Mouse (Mus musculus): ENCODE results near the gene Hoxd10. TPM values are rescaled to one million over a fixed set of nuclear protein-coding genes. Genes with fewer than 3 reads are reported as not detected.

Gene Hoxd10
- polyA plus RNA-seq, 1 experiment from 2014 or later, result not detected

- under 1% methylated on average over 55 of the region's 69 CpGs for WGBS
- Histone ChIP-seq H3K4me3 (ENCODE audit: low read depth, low read length) (peak overlapping the region; percentile 35), H3K9me3 (ENCODE audit: control insufficient read depth, low read length) (no peaks in the 10 kb centered on the region), H3K9ac (ENCODE audit: low read depth, low read length) (peak overlapping the region; percentile 44), H3K27ac (ENCODE audit: low read depth, low read length) (peak overlapping the region; percentile 42; the same call in 1 of the 2 replicates), H3K27me3 (ENCODE audit: control insufficient read depth, insufficient read depth, low read length) (peaks cover 83% of the 10 kb centered on the region), H3K4me2 (replicated peaks; ENCODE audit: low read depth, low read length) (peak overlapping the region; percentile 42), H3K36me3 (ENCODE audit: control insufficient read depth, insufficient read depth, low read length) (no peaks in the 10 kb centered on the region), H3K4me1 (replicated peaks; ENCODE audit: control insufficient read depth, insufficient read depth, low read length) (peaks cover 5% of the 10 kb centered on the region; the same call in 1 of the 2 replicates)
- DNase-seq (ENCODE audit: low spot score) (peak; percentile 80), ATAC-seq (ENCODE audit: low FRiP score) (no peak)
Measured at GRCm38 (mm10) chr2:74655821-74656631, 35.7 kb upstream of the Hoxd10 start.

DNA sequence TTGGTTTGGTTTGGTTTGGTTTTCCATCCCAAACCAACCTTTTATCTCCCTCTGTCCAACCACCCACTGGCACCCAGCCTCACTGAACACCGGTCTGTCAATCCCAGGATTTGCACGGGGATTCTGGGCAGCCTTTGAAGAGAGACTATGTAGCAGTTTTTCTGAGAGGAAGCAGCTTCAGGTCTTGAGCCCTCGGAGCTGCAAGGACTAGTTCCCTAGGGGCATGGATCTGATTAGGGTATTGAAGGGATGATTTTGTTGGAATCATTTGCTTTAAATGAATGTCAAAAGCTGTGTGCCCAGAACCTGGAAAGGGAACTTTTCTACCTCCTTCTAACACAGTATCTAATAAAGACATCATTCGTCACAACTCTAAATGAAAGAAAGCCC lies 35.1 kb upstream of the Hoxd10 start:
- Histone ChIP-seq H3K9me3 (ENCODE audit: control insufficient read depth, low read length) (no peaks in the 10 kb centered on the region), H3K27ac (ENCODE audit: low read depth, low read length) (0 out of 2 replicates have a peak overlapping the region, but pooled peaks have one; percentile 42), H3K4me3 (ENCODE audit: low read depth, low read length) (peak overlapping the region; percentile 8), H3K36me3 (ENCODE audit: control insufficient read depth, insufficient read depth, low read length) (no peaks in the 10 kb centered on the region), H3K4me2 (replicated peaks; ENCODE audit: low read depth, low read length) (no peak overlapping the region), H3K27me3 (ENCODE audit: control insufficient read depth, insufficient read depth, low read length) (peaks cover 86% of the 10 kb centered on the region), H3K4me1 (replicated peaks; ENCODE audit: control insufficient read depth, insufficient read depth, low read length) (peaks cover 7% of the 10 kb centered on the region; the same call in 1 of the 2 replicates), H3K9ac (ENCODE audit: low read depth, low read length) (no peak overlapping the region)
- ATAC-seq (ENCODE audit: low FRiP score) (no peak), DNase-seq (ENCODE audit: low spot score) (peak; percentile 63)
- 3% methylated on average over 4 of the region's 4 CpGs for WGBS

DNA sequence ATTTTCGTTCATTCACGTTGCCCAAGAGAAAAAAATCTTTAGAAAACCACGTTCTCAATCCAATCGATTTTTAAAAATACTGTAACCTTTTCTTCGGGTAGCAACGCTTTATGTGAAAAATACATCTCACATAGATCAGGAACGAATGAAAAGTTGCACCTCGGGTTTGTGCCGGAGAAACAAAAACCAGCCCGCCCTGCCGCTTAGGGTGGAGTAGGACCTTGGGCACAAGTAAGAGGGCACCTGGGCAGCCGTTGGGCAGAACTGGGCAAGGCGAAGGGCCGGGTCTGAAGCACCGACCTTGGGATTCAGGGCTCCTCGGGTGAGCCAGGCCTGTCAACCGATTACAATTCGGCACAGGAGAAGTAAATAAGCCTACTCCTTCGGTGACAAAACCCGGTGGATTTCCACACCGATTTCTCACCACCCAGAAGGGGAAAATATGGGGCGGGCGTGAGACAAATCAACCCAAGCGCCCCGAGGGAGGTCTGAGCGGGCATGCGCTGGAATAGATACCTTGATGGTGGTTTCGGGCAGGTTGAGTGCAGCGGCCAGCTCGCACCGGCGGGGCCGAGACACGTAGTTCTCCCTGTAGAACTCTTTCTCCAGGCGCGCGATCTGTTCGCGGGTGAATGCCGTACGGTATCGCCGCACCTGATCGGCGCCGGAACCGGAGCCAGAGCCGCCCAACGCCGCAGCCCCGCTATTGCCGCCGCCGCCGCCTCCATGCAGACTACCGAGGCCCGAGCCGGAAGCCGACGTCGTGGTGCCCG lies 34.3 kb upstream of the Hoxd10 start:
- H3K9ac ChIP-seq (ENCODE audit: low read depth, low read length), result peak overlapping the region; percentile 31; the same call in 1 of the 2 replicates
- H3K36me3 ChIP-seq (ENCODE audit: control insufficient read depth, insufficient read depth, low read length), result no peaks in the 10 kb centered on the region
- H3K4me1 ChIP-seq (replicated peaks; ENCODE audit: control insufficient read depth, insufficient read depth, low read length), result peaks cover 8% of the 10 kb centered on the region; the same call in 1 of the 2 replicates
- DNase-seq (ENCODE audit: low spot score) (peak; percentile 70), ATAC-seq (ENCODE audit: low FRiP score) (no peak)
- H3K27ac ChIP-seq (ENCODE audit: low read depth, low read length), result peak overlapping the region; percentile 58; the same call in 1 of the 2 replicates
- H3K9me3 ChIP-seq (ENCODE audit: control insufficient read depth, low read length), result no peaks in the 10 kb centered on the region
- 2% methylated on average over 62 of the region's 62 CpGs for WGBS
- peaks cover 86% of the 10 kb centered on the region for H3K27me3 ChIP-seq (ENCODE audit: control insufficient read depth, insufficient read depth, low read length)
- no peak overlapping the region; the same call in 1 of the 2 replicates for H3K4me2 ChIP-seq (replicated peaks; ENCODE audit: low read depth, low read length)
- H3K4me3 ChIP-seq (ENCODE audit: low read depth, low read length), result peak overlapping the region; percentile 28

GRCm38 (mm10) chr2:74658024-74658666 lies 33.6 kb upstream of the Hoxd10 start:
- peaks cover 8% of the 10 kb centered on the region; the same call in 1 of the 2 replicates for H3K4me1 ChIP-seq (replicated peaks; ENCODE audit: control insufficient read depth, insufficient read depth, low read length)
- H3K36me3 ChIP-seq (ENCODE audit: control insufficient read depth, insufficient read depth, low read length), result no peaks in the 10 kb centered on the region
- H3K27ac ChIP-seq (ENCODE audit: low read depth, low read length), result peak overlapping the region; percentile 58
- peak overlapping the region; percentile 49 for H3K9ac ChIP-seq (ENCODE audit: low read depth, low read length)
- no peaks in the 10 kb centered on the region for H3K9me3 ChIP-seq (ENCODE audit: control insufficient read depth, low read length)
- ATAC-seq (ENCODE audit: low FRiP score) (no peak), DNase-seq (ENCODE audit: low spot score) (peak; percentile 70)
- peak overlapping the region; percentile 28 for H3K4me3 ChIP-seq (ENCODE audit: low read depth, low read length)
- no peak overlapping the region for H3K4me2 ChIP-seq (replicated peaks; ENCODE audit: low read depth, low read length)
- H3K27me3 ChIP-seq (ENCODE audit: control insufficient read depth, insufficient read depth, low read length), result peaks cover 91% of the 10 kb centered on the region
- 2% methylated on average over 15 of the region's 15 CpGs for whole genome bisulfite sequencing

- ATAC-seq (ENCODE audit: low FRiP score), result no peak
- Histone ChIP-seq H3K27ac (ENCODE audit: low read depth, low read length) (peak overlapping the region; percentile 58), H3K4me3 (ENCODE audit: low read depth, low read length) (peak overlapping the region; percentile 28), H3K36me3 (ENCODE audit: control insufficient read depth, insufficient read depth, low read length) (no peaks in the 10 kb centered on the region), H3K4me1 (replicated peaks; ENCODE audit: control insufficient read depth, insufficient read depth, low read length) (peaks cover 8% of the 10 kb centered on the region; the same call in 1 of the 2 replicates), H3K27me3 (ENCODE audit: control insufficient read depth, insufficient read depth, low read length) (peaks cover 95% of the 10 kb centered on the region), H3K9ac (ENCODE audit: low read depth, low read length) (peak overlapping the region; percentile 49), H3K4me2 (replicated peaks; ENCODE audit: low read depth, low read length) (no peak overlapping the region), H3K9me3 (ENCODE audit: control insufficient read depth, low read length) (no peaks in the 10 kb centered on the region)
- under 1% methylated on average over 47 of the region's 47 CpGs for WGBS
- DNase-seq (ENCODE audit: low spot score), result peak; percentile 72
Measured at GRCm38 (mm10) chr2:74658667-74659371, 32.9 kb upstream of the Hoxd10 start.

DNA sequence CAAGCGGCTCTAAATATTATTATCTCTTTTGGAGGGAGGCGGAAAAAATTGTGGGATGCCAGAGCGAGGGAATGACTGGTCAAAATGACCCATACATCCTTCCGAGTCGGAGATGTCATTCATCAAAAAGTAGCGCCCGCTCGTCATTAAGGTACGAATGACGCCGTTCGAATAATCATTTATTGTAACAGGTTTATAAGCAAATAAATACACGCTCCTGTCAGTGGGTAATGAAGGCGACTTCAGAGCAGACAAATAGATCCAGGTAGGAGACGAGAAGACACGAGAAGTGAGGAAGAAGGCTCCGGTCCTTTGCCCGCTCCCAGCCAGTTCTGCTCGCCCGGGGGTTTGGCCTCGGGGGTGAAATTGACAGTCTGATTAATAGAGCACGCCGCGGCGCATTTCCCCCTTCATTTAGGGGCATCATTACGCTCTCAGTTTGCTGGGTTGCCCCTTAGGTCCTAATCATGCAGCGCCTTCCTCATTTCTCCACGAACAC lies 32.2 kb upstream of the Hoxd10 start, which contains the start of gene Evx2:
TSS of gene Evx2 (minus strand) at position 51 of the 499 bp plus-strand sequence.
- DNase-seq (ENCODE audit: low spot score), result peak; percentile 72
- peak within 1 kb of the TSS; percentile 58 for H3K27ac ChIP-seq (ENCODE audit: low read depth, low read length)
- H3K4me2 ChIP-seq (replicated peaks; ENCODE audit: low read depth, low read length), result 0 out of 2 replicates have a peak within 1 kb of the TSS, but pooled peaks have one; percentile 1
- H3K27me3 ChIP-seq (ENCODE audit: control insufficient read depth, insufficient read depth, low read length), result peaks cover 96% of the 10 kb centered on the region
- peak within 1 kb of the TSS; percentile 49 for H3K9ac ChIP-seq (ENCODE audit: low read depth, low read length)
- H3K9me3 ChIP-seq (ENCODE audit: control insufficient read depth, low read length), result no peaks in the 10 kb centered on the region
- H3K4me3 ChIP-seq (ENCODE audit: low read depth, low read length), result peak within 1 kb of the TSS; percentile 28
- no peak for ATAC-seq (ENCODE audit: low FRiP score)
- WGBS, result 2% methylated on average over 28 of the region's 28 CpGs
- peaks cover 8% of the 10 kb centered on the region; the same call in 1 of the 2 replicates for H3K4me1 ChIP-seq (replicated peaks; ENCODE audit: control insufficient read depth, insufficient read depth, low read length)
- no peaks in the 10 kb centered on the region for H3K36me3 ChIP-seq (ENCODE audit: control insufficient read depth, insufficient read depth, low read length)

GRCm38 (mm10) chr2:74660421-74661375 lies 31.0 kb upstream of the Hoxd10 start:
- DNase-seq (ENCODE audit: low spot score), result peak; percentile 58
- Histone ChIP-seq H3K9ac (ENCODE audit: low read depth, low read length) (no peak overlapping the region), H3K4me1 (replicated peaks; ENCODE audit: control insufficient read depth, insufficient read depth, low read length) (peaks cover 8% of the 10 kb centered on the region; the same call in 1 of the 2 replicates), H3K27ac (ENCODE audit: low read depth, low read length) (no peak overlapping the region), H3K27me3 (ENCODE audit: control insufficient read depth, insufficient read depth, low read length) (peaks cover 95% of the 10 kb centered on the region), H3K36me3 (ENCODE audit: control insufficient read depth, insufficient read depth, low read length) (no peaks in the 10 kb centered on the region), H3K4me2 (replicated peaks; ENCODE audit: low read depth, low read length) (0 out of 2 replicates have a peak overlapping the region, but pooled peaks have one; percentile 1), H3K4me3 (ENCODE audit: low read depth, low read length) (no peak overlapping the region), H3K9me3 (ENCODE audit: control insufficient read depth, low read length) (no peaks in the 10 kb centered on the region)
- no peak for ATAC-seq (ENCODE audit: low FRiP score)
- WGBS, result 3% methylated on average over 30 of the region's 30 CpGs

All from hindbrain, embryonic 11.5 days (tissue).